Mouse (Mus musculus): ENCODE data around the gene Rnf149.

- TF ChIP-seq POLR2A (IDR thresholded peaks at IDR 0.05; ENCODE audit: borderline replicate concordance, extremely low read depth, low read depth, low read length): no peak
- no peak for TF ChIP-seq CTCF (IDR thresholded peaks at IDR 0.05; ENCODE audit: insufficient read depth, low read length)
Measured at GRCm38 (mm10) chr1:39525763-39526162, 51.4 kb downstream of the Rnf149 start.

Data from lung, adult 2 months (tissue).